Mouse (Mus musculus) mouse embryonic stem cell (cell line): Measurements from ENCODE around the gene Dhdds.

Experiments
- in situ Hi-C, 2 experiments: fragments of 300-500 bp; cut with MboI; formaldehyde crosslinking; loops; 1 replicate in 1 of 2; 3 replicates in 1 of 2; pipeline ENCODE4 v1.14.3; 2019 to 2020; ENCODE audit warnings: low sequenced_read_pairs in 2 of 2, low pct_unique_long_range_greater_than_20kb in 1 of 2, mixed read lengths in 1 of 2; ENCODE audit not compliant: unreplicated experiment in 1 of 2

The Dhdds gene

DNA sequence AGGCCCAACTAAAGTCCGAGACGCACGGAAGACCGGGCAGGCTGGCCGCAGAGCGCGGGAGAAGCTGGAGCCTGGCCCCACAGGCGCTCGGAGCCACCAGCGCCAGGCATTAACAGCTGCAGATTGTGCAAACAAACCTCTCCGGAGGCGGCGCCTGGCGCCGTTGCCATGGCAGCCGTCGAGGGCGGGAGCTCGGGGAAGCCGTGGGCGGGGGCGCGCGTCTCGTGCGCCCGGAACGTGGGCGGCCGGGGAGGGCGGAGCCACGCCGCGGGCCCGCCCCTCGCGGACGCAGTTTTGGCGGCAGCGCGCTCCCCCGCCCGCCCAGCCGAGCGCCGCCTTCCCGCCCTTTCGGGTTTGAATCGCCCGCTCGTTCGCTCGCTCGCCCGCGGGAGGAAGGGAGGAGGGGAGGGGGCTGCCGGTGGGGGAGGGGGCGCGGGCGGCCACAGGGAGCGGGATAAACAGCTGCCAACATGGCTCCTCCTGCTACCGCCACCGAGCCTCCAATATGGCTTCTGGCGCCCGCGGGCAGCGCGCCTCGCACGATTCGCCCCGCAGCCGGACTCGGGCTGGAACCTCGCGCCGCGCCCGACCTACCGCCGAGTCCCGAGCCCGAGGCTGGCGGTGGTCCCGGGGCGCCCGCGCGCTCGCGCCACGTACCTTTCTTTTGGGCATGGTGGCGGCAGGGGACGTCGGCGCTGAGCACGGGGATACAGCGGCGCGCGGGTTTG lies 33.4 kb downstream of the Dhdds start:
- in situ Hi-C loops: no loop called here

DNA sequence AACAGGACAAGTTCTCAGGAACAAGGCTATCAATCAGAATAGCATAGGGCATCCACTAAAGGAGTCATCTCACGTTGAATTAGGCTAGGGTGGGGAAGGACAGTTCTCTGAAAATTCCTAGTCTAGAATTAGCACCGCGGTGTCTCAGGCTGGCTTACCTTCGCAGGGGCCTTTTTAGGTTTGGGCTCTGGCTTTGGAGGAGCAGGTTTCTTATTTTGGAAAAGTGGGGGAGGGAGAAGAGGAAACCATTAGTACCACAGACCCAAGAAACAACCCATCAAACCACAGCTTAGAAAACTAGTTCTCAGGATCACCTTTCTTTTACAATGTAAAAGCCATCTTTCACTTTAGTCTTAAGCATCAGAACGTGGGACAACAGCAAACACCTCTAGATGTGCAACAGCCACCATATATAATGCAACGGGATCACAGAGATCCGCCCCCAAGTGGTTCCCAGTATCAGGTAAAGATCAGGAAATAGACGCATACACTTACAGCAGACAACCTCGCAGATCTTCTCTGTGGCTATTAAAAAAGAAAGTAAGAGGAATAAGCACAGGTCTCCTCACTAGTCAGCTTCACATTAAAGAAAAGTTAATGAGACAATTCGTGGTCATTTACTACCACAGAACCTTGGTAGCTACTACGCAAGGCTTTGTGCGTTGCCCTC lies 34.3 kb downstream of the Dhdds start:
- in situ Hi-C loops: no loop called here

DNA sequence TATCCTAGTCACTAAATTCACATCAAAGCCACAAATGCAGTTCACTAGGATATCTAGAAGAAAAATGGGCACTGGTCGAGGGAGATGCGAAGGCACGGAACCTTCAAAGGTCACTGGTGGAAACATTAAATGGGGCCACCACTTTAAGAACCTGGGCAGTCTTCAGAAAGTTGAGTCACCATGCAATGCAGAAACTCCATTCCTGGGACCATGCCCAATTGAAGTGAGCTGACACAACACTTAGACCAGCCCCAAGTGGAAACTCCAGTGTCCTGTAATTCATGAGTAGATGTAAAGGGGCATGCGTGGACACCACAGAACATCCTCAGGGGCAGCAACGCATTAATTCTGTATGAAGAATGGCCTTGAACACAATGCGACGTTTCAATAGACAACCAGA lies 38.2 kb downstream of the Dhdds start:
- in situ Hi-C loops: no loop called here

DNA sequence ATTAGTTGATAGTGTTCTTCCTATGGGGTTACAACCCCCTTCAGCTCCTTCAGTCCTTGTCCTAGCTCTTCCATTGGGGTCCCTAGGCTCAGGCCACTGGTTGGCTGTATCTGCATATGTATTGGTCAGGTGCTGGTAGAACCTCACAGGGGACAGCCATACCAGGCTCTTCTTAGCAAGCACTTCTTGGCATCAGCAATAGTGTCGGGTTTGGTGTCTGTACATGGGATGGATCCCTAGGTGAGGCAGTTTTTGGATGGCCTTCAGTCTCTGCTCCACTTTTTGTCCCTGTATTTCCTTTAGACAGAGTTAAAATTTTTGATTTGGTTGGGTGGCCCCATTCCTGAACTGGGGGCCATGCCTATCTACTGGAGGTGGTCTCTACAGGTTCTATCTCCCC lies 41.8 kb downstream of the Dhdds start:
- in situ Hi-C loops: no loop called here

DNA sequence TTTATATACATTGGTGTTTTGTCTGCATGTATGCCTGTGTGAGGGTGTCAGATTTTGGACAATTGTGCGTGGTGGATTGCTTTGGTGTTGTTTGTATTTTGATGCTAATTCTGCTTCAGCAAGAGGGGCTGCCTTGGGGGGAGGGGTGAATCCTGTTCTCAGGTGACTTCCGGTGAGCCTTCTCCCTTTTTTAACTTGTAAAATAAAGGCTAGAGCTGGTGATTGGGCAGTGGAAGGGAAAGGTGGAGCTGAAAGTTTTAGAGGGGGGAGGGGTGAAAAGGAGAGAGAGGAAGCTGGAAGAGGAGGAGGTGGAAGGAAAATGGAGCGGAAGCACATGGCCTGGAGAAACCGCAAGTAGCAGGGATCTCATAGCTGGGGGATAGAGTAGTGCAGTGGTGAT lies 44.4 kb downstream of the Dhdds start:
- in situ Hi-C loops: no loop called here

DNA sequence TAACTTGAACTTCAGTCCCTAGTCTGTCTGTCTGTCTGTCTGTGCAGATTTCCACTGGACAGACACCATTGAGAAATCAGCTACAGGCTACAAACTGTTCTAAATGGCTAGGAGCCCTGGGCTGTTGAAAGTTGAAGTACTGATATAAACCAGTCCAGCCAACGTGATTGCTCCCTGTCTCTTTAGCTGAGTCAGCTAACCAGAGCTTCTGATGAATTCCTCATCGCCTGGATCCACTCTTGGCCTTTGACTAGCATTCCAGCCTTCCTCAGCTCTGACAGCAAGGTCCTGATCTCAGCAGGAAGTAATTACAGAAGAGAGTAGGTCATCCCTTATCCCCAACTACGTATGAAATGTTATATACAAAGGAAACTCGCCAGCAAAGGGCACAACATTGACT lies 54.0 kb downstream of the Dhdds start:
- in situ Hi-C loops: no loop called here

DNA sequence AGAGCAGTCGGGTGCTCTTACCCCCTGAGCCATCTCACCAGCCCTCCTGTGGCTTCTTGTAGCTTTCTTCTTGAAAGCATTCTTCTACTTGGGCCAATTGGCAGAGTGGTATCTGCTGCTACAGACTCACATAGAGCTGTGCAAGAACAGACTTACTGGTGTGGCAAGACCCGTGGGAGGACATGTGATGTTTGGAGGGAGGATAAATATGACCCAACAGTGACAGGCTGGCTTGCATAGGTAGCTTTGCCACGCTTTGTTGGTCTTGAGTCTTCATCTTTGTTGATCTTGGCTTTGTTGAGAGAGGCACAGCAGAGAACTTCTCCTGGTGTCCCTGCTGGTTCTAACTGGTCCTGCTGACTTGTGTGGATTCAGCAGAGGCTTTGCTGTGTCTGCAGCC lies 56.9 kb downstream of the Dhdds start:
- in situ Hi-C loops: no loop called here

DNA sequence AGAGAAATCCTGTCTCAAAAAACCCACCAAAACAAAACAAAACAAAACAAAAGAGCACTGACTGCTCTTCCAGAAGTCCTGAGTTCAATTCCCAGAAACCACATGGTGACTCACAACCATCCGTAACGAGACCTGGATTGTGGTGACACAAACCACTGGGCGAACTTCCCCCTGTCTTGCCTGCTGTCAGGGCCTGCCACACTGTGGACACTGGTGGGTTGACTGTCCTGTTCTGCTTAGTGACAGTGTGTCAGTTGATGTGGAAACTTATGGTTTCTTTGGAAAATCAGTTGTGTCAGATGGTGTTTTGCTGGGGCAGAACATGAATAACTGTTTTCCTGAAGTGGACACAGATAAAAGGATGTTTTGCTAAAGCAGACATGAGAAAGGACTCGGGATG lies 58.0 kb downstream of the Dhdds start:
- in situ Hi-C loops: no loop called here

DNA sequence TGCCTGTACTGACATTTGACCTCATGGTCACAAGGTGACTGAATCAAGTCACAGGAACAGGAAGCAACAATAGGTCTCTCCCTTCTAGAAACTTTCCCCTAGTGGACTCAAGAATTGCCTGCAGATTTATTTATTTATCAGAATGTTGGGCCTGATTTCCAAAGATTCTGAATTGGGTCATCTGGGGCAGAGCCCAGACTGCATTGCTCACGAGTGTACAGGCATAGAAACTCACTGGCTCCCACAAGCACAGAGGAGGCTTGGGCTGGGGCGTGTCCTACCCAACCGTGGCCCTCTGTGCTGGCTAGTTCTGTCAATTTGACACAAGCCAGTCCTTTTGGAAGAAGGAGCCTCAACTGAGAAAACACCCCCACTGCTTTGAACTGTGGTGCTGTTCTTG lies 59.1 kb downstream of the Dhdds start:
- in situ Hi-C loops: no loop called here

DNA sequence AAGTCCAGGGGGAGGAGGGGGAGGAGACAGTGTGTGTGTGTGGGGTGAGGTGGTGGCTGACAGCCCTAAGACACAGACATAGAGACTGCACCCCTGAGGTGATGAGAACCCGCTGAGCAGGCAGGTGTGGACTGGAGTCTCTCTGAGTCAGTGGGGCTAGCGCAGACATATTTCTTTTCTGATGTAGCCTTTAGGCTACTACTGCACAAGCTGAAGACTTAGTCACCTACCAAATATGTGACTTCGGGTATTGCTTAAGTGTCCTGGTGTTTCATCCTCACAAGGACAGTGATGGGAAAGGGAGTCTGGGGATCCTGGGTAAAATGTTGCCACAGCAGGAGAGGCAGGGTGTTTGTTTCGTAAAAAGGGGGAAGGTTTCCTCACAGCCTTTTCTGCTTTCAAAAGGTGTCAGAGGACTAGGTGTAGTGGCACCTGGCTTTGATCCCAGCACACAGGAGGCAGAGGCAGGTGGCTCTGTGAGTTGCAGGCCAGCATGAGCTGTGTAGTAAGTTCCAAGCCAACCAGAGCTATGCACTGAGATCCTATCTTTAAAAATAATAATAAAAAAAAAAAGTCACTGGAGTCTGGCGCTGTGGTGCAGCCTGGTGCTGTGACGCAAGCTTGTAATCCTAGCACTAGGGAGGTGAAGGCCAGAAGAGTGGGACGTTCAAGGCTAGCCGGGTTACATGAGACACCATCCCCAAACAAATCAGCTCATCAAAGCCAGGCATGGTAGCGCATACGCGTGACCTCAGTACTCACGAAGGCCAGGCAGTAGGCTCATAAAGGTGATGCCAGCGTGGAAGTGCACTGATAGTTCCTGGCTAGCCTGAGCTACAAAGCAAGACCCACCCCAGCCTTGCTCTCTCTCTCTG lies 60.1 kb downstream of the Dhdds start:
- in situ Hi-C loops: no loop called here

DNA sequence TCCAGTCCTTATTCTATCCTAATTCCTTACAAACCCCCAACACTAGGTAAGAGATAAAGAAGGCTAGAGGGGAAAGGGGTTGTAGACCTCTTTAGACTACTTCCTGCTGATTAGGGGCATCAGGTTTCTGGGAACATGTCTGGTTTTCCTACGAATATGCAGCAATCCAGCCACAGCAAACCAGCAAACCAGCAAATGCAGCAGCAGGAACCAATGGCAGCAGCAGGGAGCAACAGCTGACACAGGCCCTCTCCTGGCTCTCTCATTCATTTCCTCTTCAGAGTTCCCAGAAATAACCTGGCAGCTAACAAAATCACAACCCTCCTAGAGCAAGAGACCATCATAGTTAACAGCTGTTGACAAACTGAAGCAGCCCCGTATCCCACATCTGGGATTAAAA lies 62.6 kb downstream of the Dhdds start:
- in situ Hi-C loops: no loop called here

DNA sequence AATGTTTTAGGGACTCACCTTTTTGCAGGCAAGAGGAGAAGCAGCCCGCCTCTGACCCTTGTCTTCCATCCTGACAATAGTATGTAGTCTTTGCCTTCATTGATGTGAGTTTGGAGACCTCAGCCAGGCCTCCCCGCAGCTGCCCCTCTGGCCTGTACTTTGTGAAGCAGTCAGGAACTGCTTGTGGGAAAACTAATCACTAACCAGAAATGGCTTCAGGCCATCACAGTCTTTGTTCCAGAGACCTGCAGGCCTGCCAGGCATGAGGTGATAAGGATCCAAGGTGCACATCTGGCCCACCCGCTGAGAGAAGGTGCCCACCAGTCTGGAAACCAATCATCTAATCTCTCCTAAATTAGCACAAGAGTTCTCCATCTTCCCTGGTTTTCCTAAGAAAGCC lies 68.9 kb downstream of the Dhdds start:
- in situ Hi-C loops: no loop called here

DNA sequence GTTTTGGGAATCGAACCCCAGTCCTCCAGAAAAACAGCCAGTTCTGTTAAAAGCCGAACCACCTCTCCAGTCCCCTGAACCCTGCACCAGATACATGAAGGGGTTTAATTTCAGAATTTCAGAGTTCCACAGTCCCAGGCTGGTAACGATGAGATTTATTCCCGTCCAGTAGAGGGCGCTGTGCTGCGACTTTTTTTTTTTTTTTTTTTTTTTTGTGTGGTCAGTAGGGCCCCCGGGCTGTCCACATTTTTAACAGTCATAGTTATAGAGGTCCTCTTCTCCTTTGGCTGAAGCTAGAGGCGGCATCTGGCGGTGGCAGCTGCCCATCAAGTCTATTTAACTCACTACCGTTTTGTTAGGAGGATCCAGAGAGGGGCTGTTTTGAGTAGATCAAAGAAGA lies 69.4 kb downstream of the Dhdds start:
- in situ Hi-C loops: no loop called here

DNA sequence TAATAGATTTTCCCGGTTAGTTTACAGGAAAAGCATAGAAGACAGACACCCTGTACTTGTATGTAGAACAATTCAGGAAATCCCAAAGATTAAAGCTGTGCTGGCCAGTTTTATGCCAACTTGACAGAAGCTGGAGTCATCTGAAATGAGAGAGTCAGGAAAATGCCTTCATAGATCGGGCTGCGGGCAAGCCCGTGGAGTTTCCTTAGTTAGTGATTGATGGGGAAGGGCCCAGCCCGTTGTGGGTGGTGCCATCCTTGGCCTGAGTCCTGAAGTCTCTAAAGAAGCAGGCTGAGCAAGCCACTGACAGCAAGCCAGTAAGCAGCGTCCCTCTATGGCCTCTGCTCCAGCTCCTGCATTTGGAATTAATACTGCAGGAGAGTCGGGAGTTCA lies 71.4 kb downstream of the Dhdds start:
- in situ Hi-C loops: no loop called here

DNA sequence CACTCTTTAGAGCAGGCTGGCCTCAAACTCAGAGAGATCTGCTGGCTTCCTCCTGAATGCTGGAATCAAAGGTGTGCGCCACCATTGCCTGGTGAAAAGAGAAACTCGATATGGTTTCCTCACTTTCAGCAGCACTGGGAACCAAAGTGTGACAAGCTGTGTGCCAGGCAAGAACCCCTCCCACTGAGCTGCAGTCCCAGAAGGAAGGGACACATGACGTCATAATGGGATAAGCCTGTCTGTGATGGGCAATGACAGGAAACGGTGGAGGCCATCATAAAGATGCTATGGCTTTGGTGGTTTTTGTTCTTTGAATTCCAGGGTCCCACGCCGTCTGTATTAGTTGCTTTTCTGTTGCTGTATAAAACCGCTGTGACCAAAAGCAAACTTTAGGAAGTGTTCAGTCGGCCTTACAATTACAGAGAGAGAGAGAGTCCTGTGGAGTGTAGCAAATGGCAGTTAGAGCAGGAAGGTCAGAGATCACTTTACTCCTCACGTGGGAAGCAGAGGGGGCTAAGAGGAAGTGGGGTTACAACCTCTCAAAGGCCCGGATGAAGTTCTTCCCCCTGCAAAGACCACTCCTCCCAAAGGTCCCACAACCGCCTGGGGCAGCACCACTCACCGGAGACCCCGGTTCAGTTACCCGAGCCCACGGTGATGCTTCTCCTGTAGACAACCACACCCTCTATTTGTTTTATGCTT lies 72.0 kb downstream of the Dhdds start:
- in situ Hi-C loops: no loop called here

DNA sequence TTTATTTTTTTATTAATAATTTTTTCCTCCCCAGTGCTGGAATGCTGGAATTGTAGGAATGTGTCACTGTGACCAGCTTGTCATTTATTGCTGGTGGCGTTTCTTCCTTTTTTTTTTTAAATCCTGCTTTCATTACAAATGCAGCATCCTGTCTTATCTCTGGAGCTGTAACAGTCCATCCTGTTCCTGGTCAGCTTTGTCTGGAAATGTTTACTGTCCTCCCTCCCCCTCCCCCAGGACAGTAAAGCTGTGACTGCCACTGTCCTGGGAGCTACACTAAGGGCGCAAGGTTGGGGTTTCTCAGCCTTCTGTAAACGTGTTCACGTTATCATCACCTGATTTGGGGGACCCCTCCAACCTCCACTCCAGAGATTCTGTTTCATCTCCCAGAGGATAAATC lies 75.5 kb downstream of the Dhdds start:
- in situ Hi-C loops: no loop called here

DNA sequence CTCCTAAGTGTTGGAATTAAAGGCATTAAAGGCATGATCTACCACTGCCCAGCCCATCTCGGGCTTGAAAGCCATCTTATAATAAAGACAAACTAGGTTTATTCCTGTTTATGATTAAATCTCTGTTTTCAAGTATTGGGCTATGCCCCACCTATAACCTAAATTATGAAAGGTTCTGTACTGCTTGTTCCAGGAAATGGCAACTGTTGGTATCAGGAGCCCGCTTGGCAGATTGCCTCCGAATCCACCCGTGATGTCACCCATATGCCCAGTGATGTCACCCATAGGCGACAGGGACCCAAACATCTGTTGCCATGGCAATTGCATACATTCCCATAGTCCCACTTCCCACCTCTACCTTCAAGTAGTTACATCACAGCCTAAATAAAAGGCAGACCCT lies 77.0 kb downstream of the Dhdds start:
- in situ Hi-C loops: no loop called here
